Mouse (Mus musculus) left cerebral cortex, postnatal 36 days (tissue): ENCODE measurements around the gene Chst13. TPM values are rescaled to one million over a fixed set of nuclear protein-coding genes. Genes with fewer than 3 reads are reported as not detected.

ENCODE experiments used
- DNase-seq, 2 experiments: peaks; one replicate each; pipeline ENCODE4 v3.0.0; 2021 to 2022; ENCODE audit warnings: low spot score in 2 of 2, mixed read lengths in 1 of 2
- intact Hi-C: fragments of 180-260 bp; cut with DNase I; formaldehyde crosslinking; loops from one replicate; pipeline ENCODE4 v1.15.1; 2025
- total RNA-seq, 2 experiments: library from RNA; stranded (reverse); gene quantifications; 2 replicates each; pipeline ENCODE4 v1.2.3; 2021

The Chst13 gene
- not detected for total RNA-seq

- no peak for DNase-seq
- intact Hi-C loops, result no loop called here
Observed at GRCm38 (mm10) chr6:90324991-90325390, at the start of gene Chst13. Gene Chst13 (minus strand): TSS chr6:90325185.

GRCm38 (mm10) chr6:90374647-90375046, 49.7 kb upstream of the Chst13 start:
- intact Hi-C loops, result no loop called here
- no peak for DNase-seq

GRCm38 (mm10) chr6:90369725-90370553, 45.0 kb upstream of the Chst13 start:
- peak; percentile 49 to 55 for DNase-seq
- intact Hi-C loops, result loop anchor here (2.0 kb wide), 1 partner anchor 53 kb away; no protein-coding TSS in a partner anchor

- intact Hi-C loops, result no loop called here
- DNase-seq, result peak; percentile 100
Observed at GRCm38 (mm10) chr6:90368976-90369724, 44.2 kb upstream of the Chst13 start, which contains the start of gene Zxdc. Gene Zxdc (plus strand): TSS chr6:90369492.

- intact Hi-C loops, result no loop called here
- no peak for DNase-seq
Observed at GRCm38 (mm10) chr6:90363301-90363700, 38.3 kb upstream of the Chst13 start.

- no peak for DNase-seq
- intact Hi-C loops, result no loop called here
Observed at GRCm38 (mm10) chr6:90360922-90361614, 36.1 kb upstream of the Chst13 start.

GRCm38 (mm10) chr6:90360024-90360781, 35.2 kb upstream of the Chst13 start:
- DNase-seq, result no peak

GRCm38 (mm10) chr6:90359445-90359844, 34.5 kb upstream of the Chst13 start:
- DNase-seq, result no peak
- intact Hi-C loops, result no loop called here

More at GRCm38 (mm10) chr6:90360024-90360781, 35.2 kb upstream of the Chst13 start:
- intact Hi-C loops, result no loop called here

GRCm38 (mm10) chr6:90358142-90358541, 33.2 kb upstream of the Chst13 start:
- DNase-seq, result no peak
- intact Hi-C loops, result no loop called here

- DNase-seq, result no peak
- intact Hi-C loops, result no loop called here
Observed at GRCm38 (mm10) chr6:90350011-90350410, 25.0 kb upstream of the Chst13 start.

- intact Hi-C loops, result no loop called here
- DNase-seq, result no peak
Observed at GRCm38 (mm10) chr6:90348500-90348899, 23.5 kb upstream of the Chst13 start.

- intact Hi-C loops, result no loop called here
- DNase-seq, result no peak
Observed at GRCm38 (mm10) chr6:90347183-90347582, 22.2 kb upstream of the Chst13 start.

- no peak for DNase-seq
- intact Hi-C loops, result no loop called here
Observed at GRCm38 (mm10) chr6:90342343-90342742, 17.4 kb upstream of the Chst13 start.

- no peak for DNase-seq
- intact Hi-C loops, result no loop called here
Observed at GRCm38 (mm10) chr6:90334244-90334643, 9.3 kb upstream of the Chst13 start.

GRCm38 (mm10) chr6:90332561-90333425, 7.8 kb upstream of the Chst13 start, which contains the start of gene Uroc1:
Gene Uroc1 (plus strand): TSS chr6:90333284.
- DNase-seq, result no peak
- intact Hi-C loops, result no loop called here

GRCm38 (mm10) chr6:90329953-90330352, 5.0 kb upstream of the Chst13 start:
- intact Hi-C loops, result no loop called here
- peak; percentile 31 to 32 for DNase-seq

GRCm38 (mm10) chr6:90327670-90328069, 2.7 kb upstream of the Chst13 start:
- peak; percentile 10 to 19 for DNase-seq
- intact Hi-C loops, result loop anchor here (1.0 kb wide), 1 partner anchor 648 kb away; no protein-coding TSS in a partner anchor

- no peak for DNase-seq
- intact Hi-C loops, result no loop called here
Observed at GRCm38 (mm10) chr6:90324463-90324862, 522 bp downstream of the Chst13 start.
